Mouse (Mus musculus) cerebellum, adult (tissue): ENCODE measurements around the gene Cacna1d.

Source experiments
- ATAC-seq: cut with Nextera tagmentation; 2 replicates; pipeline ENCODE4 v1.9.2; 2017; ENCODE audit warnings: mild to moderate bottlenecking, moderate library complexity, mixed read lengths; ENCODE audit not compliant: insufficient number of reproducible peaks, low FRiP score, low TSS enrichment

Gene Cacna1d

DNA sequence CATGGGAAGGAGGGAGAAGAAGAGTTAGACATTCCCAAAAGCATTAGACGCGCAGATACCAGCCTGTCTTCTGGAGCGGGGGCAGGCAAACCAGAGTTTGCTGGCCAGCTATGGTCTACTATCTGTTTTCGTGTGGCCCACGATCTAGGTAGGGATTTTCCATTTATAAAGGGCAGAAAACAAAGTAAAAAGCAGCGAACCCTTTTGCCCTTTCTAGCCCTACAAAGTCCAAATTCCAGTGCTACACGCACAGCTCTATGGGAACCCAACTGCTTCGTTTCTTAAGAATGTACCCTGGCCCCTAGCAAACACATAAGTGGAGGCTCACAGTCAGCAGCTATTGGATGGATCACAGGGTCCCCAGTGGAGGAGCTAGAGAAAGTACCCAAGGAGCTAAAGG, 441.0 kb downstream of the Cacna1d start:
- no peak for ATAC-seq

DNA sequence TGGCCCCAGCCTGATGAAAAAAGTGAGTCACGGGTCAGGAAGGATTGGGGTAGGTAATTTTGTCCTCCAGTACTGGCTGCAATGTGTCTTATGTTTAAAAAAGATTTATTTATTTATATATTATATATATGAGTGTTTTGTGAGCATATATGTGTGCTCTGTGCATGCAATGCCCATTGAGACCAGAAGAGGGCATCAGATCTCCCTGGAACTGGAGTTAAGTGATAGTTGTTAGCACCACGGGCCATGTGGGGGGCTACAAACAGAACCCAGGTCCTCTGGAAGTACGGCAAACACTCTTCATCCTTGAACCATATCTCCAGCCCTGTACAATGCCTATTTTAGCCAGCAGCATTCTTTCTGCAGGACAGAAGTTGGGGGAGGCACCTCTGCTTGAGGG, 443.2 kb downstream of the Cacna1d start:
- no peak for ATAC-seq

DNA sequence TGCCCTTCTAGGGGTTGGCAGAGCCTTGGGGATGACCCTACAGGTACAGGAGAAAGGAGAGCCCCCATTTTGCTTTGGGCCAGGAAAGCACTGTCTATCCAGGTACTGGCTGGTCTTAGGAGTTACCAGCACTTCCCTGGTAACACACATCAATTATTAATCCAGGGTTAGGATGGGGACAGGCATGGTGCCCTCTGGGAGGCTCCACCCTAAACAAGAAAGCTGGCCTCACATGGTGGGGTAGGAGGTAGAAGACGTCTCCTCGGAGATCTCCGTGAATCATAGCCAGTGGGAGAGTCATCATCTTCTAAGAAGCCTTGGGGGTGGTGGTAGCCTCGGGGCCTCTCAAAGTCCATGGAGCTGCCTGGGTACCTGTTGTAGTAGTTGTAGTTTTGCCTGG, 444.3 kb downstream of the Cacna1d start:
- no peak for ATAC-seq

DNA sequence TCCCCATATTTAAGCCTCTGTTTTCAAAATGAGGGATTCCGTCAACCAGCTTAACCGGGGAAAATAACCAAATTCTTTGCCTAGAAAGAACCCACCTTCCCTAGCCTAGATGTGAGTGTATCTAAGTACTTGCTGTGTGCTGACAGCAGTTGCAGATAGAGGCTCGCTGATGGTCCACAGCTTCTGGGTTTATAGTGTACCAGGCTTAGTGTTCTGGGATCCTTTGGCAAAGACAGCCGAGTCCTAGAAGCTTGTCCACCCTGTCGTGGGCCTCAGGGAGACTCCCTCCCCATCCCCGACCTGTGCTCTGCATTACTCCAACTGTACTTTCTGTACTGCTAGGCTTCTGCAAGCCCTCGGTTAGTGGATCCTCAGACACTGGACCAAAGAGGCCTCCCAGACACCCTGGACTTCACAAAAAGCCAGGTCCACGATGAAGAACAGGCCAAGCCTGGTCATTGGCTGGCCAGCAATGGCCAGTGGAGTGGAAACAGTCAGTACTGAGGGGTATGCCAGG, 445.5 kb downstream of the Cacna1d start:
- ATAC-seq = no peak

DNA sequence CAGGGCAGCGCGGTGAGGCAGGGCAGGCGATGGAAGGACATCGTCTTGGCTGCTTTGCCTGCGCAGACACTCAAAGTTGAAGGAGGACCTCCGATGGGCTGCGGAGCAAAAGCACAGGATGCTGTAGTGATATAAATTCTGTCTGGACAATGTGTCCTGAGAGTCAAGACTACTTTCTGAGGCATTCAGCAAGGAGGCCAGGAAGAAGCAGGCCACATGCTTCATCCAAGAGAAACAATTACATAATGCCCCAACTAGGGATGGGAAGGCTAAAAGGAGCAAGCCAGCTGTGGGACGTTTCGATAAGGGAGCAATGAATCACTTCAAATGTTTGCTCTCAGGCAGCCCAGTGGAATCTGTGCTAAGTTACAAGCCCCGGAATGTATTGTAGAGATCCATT, 446.0 kb downstream of the Cacna1d start:
- no peak for ATAC-seq

DNA sequence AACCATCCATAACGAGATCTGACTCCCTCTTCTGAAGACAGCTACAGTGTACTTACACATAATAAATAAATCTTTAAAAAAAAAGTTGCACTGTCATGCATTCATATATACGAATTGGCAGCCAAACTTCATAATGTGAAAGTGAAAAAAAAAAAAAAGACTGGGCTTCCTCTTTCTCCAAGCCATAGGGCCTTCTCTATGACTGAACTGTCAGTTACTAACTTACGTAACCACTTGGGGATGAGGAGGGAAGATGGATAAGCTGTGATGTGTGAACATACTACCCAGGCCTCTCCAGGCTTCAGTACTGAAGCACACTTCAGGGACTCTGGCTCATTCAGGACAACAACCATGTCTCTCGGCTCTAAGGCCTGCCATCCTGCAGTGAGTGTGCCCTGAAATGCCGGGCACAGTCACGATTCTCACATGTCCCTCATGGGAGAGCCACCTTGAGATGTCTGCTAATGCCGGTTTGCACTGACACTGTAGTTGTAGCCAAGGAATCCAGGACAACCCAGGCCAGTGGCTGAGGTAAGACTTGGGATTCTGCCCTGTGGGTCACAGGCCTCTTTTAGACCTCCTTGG, 447.8 kb downstream of the Cacna1d start:
- ATAC-seq = no peak

DNA sequence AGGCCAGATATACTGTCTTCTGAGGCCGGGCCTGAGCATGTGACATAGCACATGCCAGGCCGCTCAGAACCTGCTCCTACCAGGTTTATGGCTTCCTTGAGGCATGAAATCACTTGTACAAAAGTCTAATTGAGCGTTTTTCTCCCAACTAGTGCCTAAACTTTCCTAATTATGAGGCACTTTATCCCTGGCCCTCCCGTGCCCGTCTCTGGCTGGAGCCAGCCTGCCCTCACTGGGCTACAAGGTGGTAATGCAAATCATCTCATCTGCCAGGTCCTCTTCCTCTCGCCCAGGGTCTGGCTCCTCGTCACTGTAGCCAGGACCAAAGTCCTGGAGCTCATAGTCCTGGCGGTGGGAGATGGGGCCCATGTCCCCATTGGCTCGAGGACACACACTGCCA, 449.4 kb downstream of the Cacna1d start:
- no peak for ATAC-seq

DNA sequence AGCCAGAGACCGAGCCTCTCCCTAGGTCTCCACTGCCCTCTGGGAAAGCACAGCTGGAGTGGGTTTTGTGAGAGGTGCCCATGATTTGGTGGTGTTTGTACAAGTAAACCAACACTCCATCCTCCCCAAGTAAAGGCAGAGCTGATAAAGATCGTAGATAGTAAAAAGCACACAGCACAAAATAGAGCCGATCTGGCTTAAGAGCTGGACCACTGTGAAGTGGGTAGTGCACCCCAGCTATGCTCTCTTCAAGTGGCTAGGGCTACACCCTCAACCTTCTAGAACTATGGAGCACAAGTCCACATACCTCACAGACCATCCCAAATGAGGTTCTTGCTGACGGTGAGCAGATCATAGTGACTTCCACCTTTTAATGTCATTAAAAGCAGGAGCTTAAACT, 451.8 kb downstream of the Cacna1d start:
- ATAC-seq = no peak

DNA sequence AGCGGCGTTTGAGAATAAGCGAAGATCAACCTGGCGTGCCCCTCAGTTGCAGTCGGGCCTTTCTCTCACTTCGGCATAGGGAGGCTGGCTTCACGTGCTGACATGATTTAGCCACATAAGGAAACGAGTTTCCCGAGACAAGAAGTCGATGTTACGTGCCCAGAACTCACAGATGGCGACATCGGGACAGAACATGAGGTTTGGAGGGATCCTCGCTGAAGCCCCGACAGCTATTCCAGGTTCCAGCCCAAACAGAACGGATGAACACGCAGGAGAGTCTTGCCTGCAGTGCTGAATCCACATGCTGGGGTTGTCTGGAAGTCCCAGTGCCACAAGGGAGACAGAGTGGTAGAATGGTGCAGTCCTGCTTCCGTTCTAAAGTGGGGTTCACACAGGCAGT, 452.8 kb downstream of the Cacna1d start:
- no peak for ATAC-seq

DNA sequence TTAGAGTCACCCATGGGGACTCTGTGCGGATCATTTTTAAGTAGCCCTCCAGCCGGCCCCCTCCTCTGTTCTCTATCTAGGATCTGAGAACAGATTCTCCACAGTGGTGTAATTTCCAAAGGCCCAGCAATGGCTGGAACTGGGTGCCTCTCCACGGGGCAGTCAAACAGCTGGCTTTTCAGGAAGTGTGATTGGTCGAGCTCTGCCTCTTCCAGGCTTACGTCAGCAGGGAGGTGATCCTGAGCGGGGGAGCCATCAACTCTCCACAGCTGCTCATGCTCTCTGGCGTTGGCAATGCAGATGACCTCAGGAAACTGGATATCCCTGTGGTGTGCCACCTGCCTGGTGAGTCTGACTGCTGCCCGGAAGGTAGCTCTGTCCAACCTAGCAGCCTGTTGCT, 457.9 kb downstream of the Cacna1d start:
- no peak for ATAC-seq

DNA sequence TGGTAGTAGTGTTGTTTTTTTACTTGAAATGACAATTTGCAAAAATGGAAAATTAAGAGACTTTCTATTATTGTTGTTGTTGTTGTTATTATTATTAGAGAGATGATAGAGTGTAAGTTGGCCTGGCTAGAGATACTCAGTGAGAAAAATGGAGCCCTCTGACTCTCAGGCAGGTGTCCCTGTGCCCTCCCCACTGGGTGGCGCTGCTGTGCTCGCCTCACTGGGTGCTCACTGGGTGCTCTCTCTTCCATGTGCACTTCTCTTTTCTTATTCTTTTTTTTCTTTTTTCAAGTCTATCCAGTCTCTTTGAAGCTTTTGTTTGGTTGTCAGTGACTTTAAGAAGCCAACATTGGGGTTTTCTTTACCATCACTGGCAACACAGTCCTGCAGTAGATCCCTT, 463.9 kb downstream of the Cacna1d start:
- ATAC-seq = no peak

DNA sequence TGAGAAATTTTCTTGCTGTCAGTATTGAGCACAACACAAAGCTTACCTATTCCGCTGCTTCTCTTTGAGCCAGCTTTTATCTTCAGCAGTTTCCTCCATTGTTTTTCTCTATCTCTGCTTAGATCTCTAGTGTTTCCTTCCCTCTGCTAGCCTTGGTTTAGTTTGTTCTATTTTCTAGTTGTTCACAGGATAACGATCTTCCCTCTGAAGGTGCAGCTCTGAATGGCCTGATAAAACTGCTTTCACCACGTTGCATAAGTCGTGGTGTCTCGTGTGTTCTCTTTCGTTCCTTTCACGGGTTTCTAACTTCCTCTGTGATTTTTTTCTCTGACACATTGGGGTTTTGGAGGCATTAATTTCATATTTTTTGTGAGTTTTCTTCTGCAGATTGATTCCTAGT, 466.9 kb downstream of the Cacna1d start:
- no peak for ATAC-seq

DNA sequence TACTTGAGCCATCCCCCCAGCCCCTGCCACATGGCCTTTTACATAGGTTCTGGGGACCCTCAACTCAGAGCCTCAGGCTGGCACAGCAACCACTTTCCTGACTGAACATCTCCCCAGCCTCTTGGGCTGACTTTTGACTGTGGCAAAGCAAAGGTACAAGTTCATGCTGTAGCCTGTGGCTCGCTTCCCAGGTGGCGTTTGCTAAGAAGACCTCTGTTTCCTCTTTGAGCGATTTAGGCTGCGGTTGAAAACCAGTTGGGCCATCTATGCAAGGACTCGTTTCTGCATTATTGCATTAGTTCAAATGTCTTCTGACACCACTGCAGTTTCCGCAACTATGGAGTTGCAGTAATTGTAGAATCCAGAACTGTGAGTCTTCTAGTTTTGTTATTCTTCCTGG, 468.8 kb downstream of the Cacna1d start:
- no peak for ATAC-seq

DNA sequence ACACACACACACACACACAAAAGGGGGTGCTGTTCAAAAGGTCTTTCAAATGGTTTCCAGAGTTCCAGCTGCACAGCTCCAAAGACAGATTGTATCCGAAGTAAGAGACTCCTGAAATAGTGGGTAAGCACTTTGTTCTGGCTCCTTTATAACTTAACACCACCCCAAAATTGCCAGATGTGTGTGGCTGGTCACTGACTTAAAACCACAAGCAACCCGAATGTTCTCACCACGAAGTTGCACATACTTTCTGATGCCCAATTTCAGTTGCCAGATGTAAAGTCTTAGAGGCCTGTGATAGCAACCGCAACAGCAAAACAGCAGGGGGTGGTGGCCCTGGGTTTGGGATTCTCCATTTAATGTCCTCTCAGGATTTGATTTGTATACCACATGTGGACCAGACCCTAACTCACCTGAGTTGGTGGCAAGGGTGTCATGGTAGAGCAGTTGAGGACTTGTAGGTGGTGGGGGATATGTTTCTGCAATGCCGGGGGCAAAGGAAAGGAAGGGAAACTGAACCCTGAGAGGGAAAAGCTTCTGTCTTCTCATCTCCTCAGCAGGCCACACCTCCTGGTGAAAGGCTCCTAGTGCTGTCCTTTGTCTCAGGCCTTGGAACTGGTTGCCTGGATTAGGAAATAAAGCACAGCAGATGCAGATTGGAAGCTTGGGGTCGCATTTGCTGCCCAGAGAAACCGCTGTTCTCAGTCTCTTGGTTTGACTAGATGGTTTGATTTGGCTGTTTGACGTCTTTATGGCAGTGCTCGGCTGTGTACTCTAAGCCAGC, 471.3 kb downstream of the Cacna1d start:
- ATAC-seq = no peak

DNA sequence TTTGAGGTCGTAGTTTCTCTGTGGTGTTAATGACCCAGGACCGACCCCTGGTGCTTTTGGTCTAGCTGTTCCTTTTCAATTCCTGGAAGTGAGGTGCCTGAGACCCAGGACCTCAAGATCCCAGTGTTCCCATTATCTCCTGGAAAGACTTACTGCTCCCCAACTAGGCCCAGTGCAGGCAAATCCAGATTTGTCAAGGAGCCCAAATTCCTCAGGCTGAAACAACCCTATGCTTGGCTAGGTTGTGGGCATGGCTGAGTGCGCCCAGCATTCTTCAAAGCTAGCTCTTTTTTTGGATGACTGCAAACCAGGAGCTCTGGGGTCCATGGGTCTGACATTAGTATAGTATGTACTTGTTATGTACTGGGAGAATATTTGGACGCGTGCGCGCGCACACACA, 471.9 kb downstream of the Cacna1d start:
- ATAC-seq = no peak

DNA sequence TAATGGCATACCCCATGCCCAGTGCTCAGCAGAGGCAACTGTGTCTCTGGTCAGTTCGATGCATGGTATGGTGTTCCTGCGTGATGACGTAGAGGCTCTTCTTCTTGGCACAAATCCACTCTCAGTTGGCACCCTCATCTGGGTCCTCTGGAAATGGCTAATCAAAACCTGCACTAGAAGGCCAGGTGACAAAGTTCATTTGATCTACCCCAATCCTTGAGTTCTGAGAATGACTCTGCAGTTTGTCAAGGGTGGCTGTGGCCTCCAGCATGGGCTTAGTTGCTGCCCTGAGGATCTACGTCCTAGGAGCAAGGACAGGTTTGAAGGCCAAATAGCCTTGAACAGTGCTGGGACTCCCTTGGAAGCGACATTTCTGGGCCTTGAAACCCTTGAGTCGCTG, 472.4 kb downstream of the Cacna1d start:
- no peak for ATAC-seq

DNA sequence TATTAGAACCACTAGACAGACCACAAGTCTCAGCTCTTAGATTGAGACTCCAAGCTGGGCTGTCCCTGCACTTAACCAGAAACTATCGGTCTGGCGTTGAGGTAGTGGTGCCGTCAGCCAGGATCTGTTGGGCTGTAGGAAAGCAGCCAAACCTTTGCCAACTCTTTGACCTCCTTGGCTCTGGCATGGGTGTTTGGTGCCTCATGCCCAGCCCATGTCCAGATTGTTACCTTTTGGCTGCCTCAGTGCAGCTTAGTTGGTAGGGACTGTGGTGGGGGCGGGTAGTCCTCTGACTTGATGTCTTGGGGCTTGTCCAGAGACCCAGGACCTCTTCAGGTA, 472.8 kb downstream of the Cacna1d start:
- ATAC-seq = no peak

DNA sequence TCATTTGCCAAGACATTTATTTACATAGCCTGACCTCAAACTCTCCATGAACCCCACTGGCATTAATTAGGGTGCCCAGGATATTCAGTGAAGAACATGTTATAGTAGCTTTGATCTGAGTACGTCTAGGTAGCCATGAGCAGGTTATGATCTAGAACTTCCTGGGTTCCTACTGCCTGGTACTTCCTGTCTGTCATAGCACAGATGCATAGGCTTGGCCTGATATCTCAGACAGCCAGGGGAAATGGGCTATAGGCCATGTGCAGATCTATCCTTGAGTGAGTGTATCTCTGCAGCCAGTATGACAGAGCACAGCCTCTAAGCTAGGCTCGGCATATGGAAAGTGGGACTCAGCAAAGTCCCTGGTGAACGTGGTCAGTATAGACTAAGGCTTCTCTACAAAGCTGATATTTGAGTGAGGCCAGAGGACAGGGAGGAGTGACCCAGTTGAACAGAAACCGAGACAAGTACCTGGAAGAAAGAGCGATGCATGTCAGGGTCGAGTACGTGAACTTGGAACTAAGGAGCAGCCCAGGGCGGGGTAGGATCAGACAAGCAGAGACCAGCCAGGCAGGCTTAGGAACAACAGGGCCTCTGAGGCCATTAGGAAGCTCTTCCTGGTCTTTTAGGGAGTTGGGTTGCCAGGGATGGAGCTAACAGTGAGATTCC, 473.3 kb downstream of the Cacna1d start:
- no peak for ATAC-seq

DNA sequence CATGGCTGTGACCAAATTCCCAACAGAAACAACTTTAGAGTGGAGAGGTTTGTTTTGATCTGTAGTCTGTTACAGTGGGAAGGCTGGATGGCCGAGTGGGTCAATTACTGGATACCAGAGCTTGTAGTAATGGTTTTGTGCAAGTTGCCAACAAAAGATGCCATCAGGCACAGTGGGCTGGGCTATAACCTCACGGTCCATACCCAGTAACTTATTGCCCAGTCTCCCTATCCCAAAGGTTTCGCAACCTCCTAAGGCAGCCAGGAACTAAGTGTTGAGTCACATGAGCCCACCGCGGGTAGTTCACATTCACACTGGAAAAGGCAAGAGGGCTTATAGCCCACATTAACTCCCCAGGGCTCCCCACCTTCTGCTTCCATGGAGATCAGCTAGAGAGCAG, 474.6 kb downstream of the Cacna1d start:
- ATAC-seq = no peak

DNA sequence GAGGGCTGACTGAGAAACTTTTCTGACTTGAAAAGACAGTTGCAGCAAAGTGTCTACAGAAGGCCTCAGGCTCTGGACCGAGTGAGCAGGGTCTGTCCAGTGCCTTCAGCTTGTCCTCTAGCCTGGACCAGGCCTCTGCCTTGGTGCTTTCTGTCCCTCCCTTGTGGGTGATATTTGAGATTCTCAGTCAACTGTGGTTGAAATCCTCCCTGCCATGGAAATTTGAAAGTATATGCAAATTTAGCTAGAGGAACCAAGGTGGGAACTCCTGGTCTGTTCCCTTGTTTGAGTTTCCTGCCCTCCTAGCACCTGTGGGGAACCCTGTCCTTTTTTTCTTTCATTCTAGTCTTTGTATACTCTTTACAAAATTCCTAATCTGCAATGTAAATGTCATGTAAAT, 476.2 kb downstream of the Cacna1d start:
- ATAC-seq = no peak

DNA sequence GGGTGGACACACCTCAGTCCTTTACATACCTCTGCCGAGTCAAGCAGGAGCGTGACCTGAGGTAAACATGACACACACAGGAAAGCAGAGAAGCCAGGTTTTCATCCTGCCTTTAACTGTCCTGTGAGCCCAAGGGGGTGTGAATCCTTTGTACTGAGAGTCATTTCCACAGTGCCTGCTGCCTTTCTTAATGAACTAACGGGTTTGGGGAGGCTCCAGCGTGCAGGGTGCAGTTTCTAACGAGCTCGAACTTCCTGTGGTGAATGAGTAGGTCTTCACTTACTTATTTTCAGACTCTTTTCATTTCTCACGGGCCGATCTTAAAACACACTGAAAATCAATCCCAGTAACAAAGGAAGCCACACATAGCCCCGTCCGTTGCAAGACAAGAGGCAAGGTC, 476.8 kb downstream of the Cacna1d start:
- no peak for ATAC-seq
